Mouse (Mus musculus): Measurements from ENCODE around the gene Ankrd27. TPM values are rescaled to one million over a fixed set of nuclear protein-coding genes. Genes with fewer than 3 reads are reported as not detected.
A peak's percentile ranks its signal among the peaks of the same experiment; 100 is the strongest.

The Ankrd27 gene
- polyA plus RNA-seq (2014; fragmentation: Nextera tagmentation; extraction: Ambion mirVana): 18.7 and 21.6 TPM in 2 replicates

GRCm38 (mm10) chr7:35586055-35586905, at the start of gene Ankrd27:
Gene Ankrd27, plus strand, starts transcription at chr7:35586244.
- H3K4me1 ChIP-seq (replicated peaks; ENCODE audit: control insufficient read depth, insufficient read depth, low read length): peaks cover 18% of the 10 kb centered on the region
- ATAC-seq (ENCODE audit: low FRiP score): peak; percentile 99
- no peaks in the 10 kb centered on the region for H3K9me3 ChIP-seq (ENCODE audit: control insufficient read depth, low read length)
- H3K27me3 ChIP-seq (ENCODE audit: control insufficient read depth, insufficient read depth, low read length): peaks cover 32% of the 10 kb centered on the region
- H3K9ac ChIP-seq: peak within 1 kb of the TSS; percentile 72
- H3K4me2 ChIP-seq (replicated peaks): peak within 1 kb of the TSS; percentile 99
- DNase-seq (ENCODE audit: low spot score): peak; percentile 95
- under 1% methylated on average over 49 of the region's 49 CpGs for WGBS
- peak within 1 kb of the TSS; percentile 68 for H3K4me3 ChIP-seq (replicated peaks; ENCODE audit: low read length)
- no peak within 1 kb of the TSS for H3K27ac ChIP-seq
- H3K36me3 ChIP-seq (replicated peaks; ENCODE audit: control insufficient read depth, insufficient read depth): no peaks in the 10 kb centered on the region

- no peaks in the 10 kb centered on the region for H3K27me3 ChIP-seq (ENCODE audit: control insufficient read depth, insufficient read depth, low read length)
- ATAC-seq (ENCODE audit: low FRiP score): no peak
- no peak within 1 kb of the TSS for H3K4me3 ChIP-seq (replicated peaks; ENCODE audit: low read length)
- H3K36me3 ChIP-seq (replicated peaks; ENCODE audit: control insufficient read depth, insufficient read depth): no peaks in the 10 kb centered on the region
- no peak within 1 kb of the TSS for H3K27ac ChIP-seq
- no peaks in the 10 kb centered on the region for H3K4me1 ChIP-seq (replicated peaks; ENCODE audit: control insufficient read depth, insufficient read depth, low read length)
- 93% methylated on average over 17 of the region's 17 CpGs for WGBS
- no peak within 1 kb of the TSS for H3K4me2 ChIP-seq (replicated peaks)
- no peak within 1 kb of the TSS for H3K9ac ChIP-seq
- no peak for DNase-seq (ENCODE audit: low spot score)
- H3K9me3 ChIP-seq (ENCODE audit: control insufficient read depth, low read length): no peaks in the 10 kb centered on the region
Measured at GRCm38 (mm10) chr7:35537562-35537961, 48.5 kb upstream of the Ankrd27 start, which contains the start of gene Tdrd12. Gene Tdrd12, minus strand, starts transcription at chr7:35537745.

DNA sequence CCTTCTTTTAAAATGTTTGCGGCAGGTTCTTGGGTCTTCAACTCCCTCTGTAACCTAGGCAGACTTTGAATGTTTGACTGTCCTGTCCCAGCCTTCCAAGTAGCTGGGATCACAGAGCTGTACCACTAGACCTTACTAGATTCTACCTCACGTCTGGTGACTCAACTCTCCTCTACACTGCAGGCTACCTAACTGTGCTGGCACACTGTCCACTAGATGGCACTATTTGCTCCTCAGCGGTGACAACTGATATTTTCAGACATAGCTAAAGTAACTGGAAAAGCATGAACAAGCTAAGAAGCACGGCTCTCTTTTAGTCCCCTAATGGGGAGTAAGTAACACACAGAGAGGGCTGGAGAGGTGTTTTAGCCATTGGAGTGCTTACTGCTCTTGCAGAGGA, 40.2 kb upstream of the Ankrd27 start:
- no peak for ATAC-seq (ENCODE audit: low FRiP score)
- H3K36me3 ChIP-seq (replicated peaks; ENCODE audit: control insufficient read depth, insufficient read depth): peaks cover 37% of the 10 kb centered on the region

DNA sequence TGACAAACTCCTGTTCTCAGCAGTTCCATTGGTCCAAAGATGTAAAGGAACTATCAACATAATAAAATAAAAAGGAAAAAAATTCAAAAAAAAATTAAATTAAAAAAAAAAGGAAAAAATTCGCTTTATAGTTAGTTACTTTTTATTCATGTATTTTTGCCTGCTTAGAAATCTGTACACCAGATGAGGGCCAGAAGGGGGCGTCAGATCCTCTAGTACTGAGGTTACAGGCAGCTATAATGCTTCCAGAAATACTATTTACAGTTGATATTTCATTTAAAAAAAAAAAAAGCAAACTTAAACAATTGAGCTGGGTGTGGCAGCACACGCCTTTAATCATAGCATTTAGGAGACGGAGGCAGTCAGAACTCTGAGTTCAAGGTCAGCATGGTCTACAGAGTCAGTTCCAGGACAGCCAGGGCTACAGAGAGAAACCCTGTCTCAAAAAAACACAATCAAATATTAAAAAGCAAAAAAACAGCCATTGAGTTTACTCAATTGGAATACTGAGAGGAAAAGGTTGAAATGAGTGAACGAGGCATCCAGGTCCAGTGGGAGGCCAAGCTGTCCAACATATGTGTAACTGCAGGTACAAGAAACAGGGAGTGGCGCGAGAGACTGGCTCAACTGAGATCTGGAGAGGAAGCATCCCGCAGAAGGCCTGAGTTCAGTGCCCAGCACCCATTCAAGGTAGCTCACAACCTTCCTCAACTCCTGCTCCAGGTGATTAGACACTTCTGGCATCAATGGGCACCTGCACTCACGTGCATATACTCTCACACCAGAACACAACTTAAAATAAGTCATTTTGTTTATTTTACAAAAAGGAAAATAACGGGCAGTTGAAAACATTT, 32.1 kb upstream of the Ankrd27 start:
- H3K36me3 ChIP-seq (replicated peaks; ENCODE audit: control insufficient read depth, insufficient read depth): peaks cover 17% of the 10 kb centered on the region
- WGBS: 63% methylated on average over 10 of the region's 10 CpGs
- no peaks in the 10 kb centered on the region for H3K27me3 ChIP-seq (ENCODE audit: control insufficient read depth, insufficient read depth, low read length)
- no peaks in the 10 kb centered on the region for H3K9me3 ChIP-seq (ENCODE audit: control insufficient read depth, low read length)
- H3K4me1 ChIP-seq (replicated peaks; ENCODE audit: control insufficient read depth, insufficient read depth, low read length): peaks cover 13% of the 10 kb centered on the region
- peak overlapping the region; percentile 96 for H3K9ac ChIP-seq
- ATAC-seq (ENCODE audit: low FRiP score): no peak
- DNase-seq (ENCODE audit: low spot score): no peak
- no peak overlapping the region for H3K27ac ChIP-seq
- H3K4me3 ChIP-seq (replicated peaks; ENCODE audit: low read length): peak overlapping the region; percentile 74
- peak overlapping the region; percentile 97 for H3K4me2 ChIP-seq (replicated peaks)

More for the DNA sequence above, 40.2 kb upstream of the Ankrd27 start:
- Histone ChIP-seq H3K9me3 (ENCODE audit: control insufficient read depth, low read length) (no peaks in the 10 kb centered on the region), H3K4me2 (replicated peaks) (no peak overlapping the region), H3K4me3 (replicated peaks; ENCODE audit: low read length) (no peak overlapping the region), H3K9ac (no peak overlapping the region), H3K4me1 (replicated peaks; ENCODE audit: control insufficient read depth, insufficient read depth, low read length) (no peaks in the 10 kb centered on the region), H3K27ac (no peak overlapping the region), H3K27me3 (ENCODE audit: control insufficient read depth, insufficient read depth, low read length) (no peaks in the 10 kb centered on the region)
- 33% methylated on average over 4 of the region's 4 CpGs for WGBS
- peak; percentile 80 for DNase-seq (ENCODE audit: low spot score)

GRCm38 (mm10) chr7:35554605-35555175, 31.4 kb upstream of the Ankrd27 start:
- Histone ChIP-seq H3K4me3 (replicated peaks; ENCODE audit: low read length) (peak overlapping the region; percentile 74), H3K4me2 (replicated peaks) (peak overlapping the region; percentile 97), H3K27me3 (ENCODE audit: control insufficient read depth, insufficient read depth, low read length) (no peaks in the 10 kb centered on the region), H3K9ac (peak overlapping the region; percentile 96), H3K9me3 (ENCODE audit: control insufficient read depth, low read length) (no peaks in the 10 kb centered on the region), H3K27ac (peak overlapping the region; percentile 97), H3K4me1 (replicated peaks; ENCODE audit: control insufficient read depth, insufficient read depth, low read length) (peaks cover 13% of the 10 kb centered on the region), H3K36me3 (replicated peaks; ENCODE audit: control insufficient read depth, insufficient read depth) (peaks cover 10% of the 10 kb centered on the region)
- DNase-seq (ENCODE audit: low spot score): peak; percentile 55
- ATAC-seq (ENCODE audit: low FRiP score): peak; percentile 41; the same call in 1 of the 2 replicates
- 4% methylated on average over 28 of the region's 28 CpGs for WGBS

GRCm38 (mm10) chr7:35555224-35556204, 30.5 kb upstream of the Ankrd27 start:
- WGBS: under 1% methylated on average over 93 of the region's 93 CpGs

GRCm38 (mm10) chr7:35556205-35556603, 29.8 kb upstream of the Ankrd27 start, which contains the start of gene Nudt19:
Gene Nudt19, minus strand, starts transcription at chr7:35556304.
- Histone ChIP-seq H3K9me3 (ENCODE audit: control insufficient read depth, low read length) (no peaks in the 10 kb centered on the region), H3K4me2 (replicated peaks) (peak within 1 kb of the TSS; percentile 97), H3K4me3 (replicated peaks; ENCODE audit: low read length) (peak within 1 kb of the TSS; percentile 74), H3K27ac (peak within 1 kb of the TSS; percentile 97), H3K9ac (peak within 1 kb of the TSS; percentile 96), H3K36me3 (replicated peaks; ENCODE audit: control insufficient read depth, insufficient read depth) (no peaks in the 10 kb centered on the region; the same call in 1 of the 2 replicates), H3K4me1 (replicated peaks; ENCODE audit: control insufficient read depth, insufficient read depth, low read length) (peaks cover 13% of the 10 kb centered on the region), H3K27me3 (ENCODE audit: control insufficient read depth, insufficient read depth, low read length) (no peaks in the 10 kb centered on the region)
- WGBS: 71% methylated on average over 4 of the region's 4 CpGs
- no peak for ATAC-seq (ENCODE audit: low FRiP score)
- no peak for DNase-seq (ENCODE audit: low spot score)

More at GRCm38 (mm10) chr7:35555224-35556204, 30.5 kb upstream of the Ankrd27 start:
- DNase-seq (ENCODE audit: low spot score): peak; percentile 92
- Histone ChIP-seq H3K9me3 (ENCODE audit: control insufficient read depth, low read length) (no peaks in the 10 kb centered on the region), H3K9ac (peak overlapping the region; percentile 96), H3K36me3 (replicated peaks; ENCODE audit: control insufficient read depth, insufficient read depth) (peaks cover 2% of the 10 kb centered on the region; the same call in 1 of the 2 replicates), H3K4me3 (replicated peaks; ENCODE audit: low read length) (peak overlapping the region; percentile 74), H3K27me3 (ENCODE audit: control insufficient read depth, insufficient read depth, low read length) (no peaks in the 10 kb centered on the region), H3K4me1 (replicated peaks; ENCODE audit: control insufficient read depth, insufficient read depth, low read length) (peaks cover 13% of the 10 kb centered on the region), H3K4me2 (replicated peaks) (peak overlapping the region; percentile 97), H3K27ac (peak overlapping the region; percentile 97)
- ATAC-seq (ENCODE audit: low FRiP score): peak; percentile 95

GRCm38 (mm10) chr7:35556905-35557304, 29.1 kb upstream of the Ankrd27 start:
- H3K4me2 ChIP-seq (replicated peaks): no peak overlapping the region
- H3K9ac ChIP-seq: no peak overlapping the region
- H3K27ac ChIP-seq: no peak overlapping the region
- no peak for ATAC-seq (ENCODE audit: low FRiP score)
- peaks cover 13% of the 10 kb centered on the region for H3K4me1 ChIP-seq (replicated peaks; ENCODE audit: control insufficient read depth, insufficient read depth, low read length)
- no peaks in the 10 kb centered on the region for H3K9me3 ChIP-seq (ENCODE audit: control insufficient read depth, low read length)
- no peaks in the 10 kb centered on the region for H3K36me3 ChIP-seq (replicated peaks; ENCODE audit: control insufficient read depth, insufficient read depth)
- 89% methylated on average over 5 of the region's 5 CpGs for WGBS
- DNase-seq (ENCODE audit: low spot score): no peak
- no peak overlapping the region for H3K4me3 ChIP-seq (replicated peaks; ENCODE audit: low read length)
- no peaks in the 10 kb centered on the region for H3K27me3 ChIP-seq (ENCODE audit: control insufficient read depth, insufficient read depth, low read length)

Data from hindbrain, embryonic 14.5 days (tissue).